Mouse (Mus musculus): ENCODE measurements around the gene Zbtb16. TPM values are rescaled to one million over a fixed set of nuclear protein-coding genes. Genes with fewer than 3 reads are reported as not detected.
A peak's percentile ranks its signal among the peaks of the same experiment; 100 is the strongest.

Zbtb16 gene
- polyA plus RNA-seq, 1 experiment from 2014 or later: 6.0 TPM

DNA sequence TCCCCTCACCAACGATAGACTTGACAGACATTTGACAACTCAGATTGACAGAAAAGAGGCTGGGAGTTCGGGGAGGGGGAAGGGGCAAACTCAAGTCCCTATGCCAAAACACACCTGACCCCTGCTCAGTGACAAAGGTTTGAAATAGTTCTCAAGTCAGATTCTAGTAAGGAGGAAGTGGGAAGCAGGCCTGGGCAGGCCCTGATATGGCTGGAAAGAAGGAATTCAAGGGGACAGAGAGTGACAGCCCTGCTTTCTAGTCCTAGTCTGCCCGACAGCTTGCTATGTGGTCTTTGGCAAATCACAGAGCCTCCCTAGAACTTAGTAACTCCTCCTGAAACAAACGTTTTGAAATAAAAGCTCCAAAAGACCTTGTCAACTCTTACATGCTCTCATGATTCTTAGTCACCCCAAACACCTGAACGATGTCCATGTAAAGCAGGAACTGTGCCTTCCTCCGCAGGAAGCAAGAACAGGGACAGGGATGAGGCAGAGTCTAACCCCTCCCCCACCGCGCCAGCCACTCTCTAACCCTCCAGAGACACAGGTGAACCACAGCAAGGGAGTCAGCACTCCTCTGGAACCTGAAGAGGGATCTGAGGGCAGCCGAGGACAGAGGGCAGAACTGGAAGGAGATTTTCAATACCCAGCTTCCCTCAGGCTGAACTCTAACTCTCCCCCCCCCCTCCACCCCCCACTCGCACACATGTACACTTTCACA, 19.2 kb downstream of the Zbtb16 start:
- DNase-seq (no peak), ATAC-seq (ENCODE audit: low FRiP score, low TSS enrichment) (no peak)
- H3K4me1 ChIP-seq (ENCODE audit: control insufficient read depth, insufficient read depth, low read length): no peaks in the 10 kb centered on the region
- no peaks in the 10 kb centered on the region for H3K36me3 ChIP-seq (ENCODE audit: control insufficient read depth, insufficient read depth, low read length)
- H3K4me3 ChIP-seq (replicated peaks; ENCODE audit: low read depth, low read length): no peak overlapping the region
- H3K27me3 ChIP-seq (ENCODE audit: control insufficient read depth, insufficient read depth, low read length): no peaks in the 10 kb centered on the region
- no peak overlapping the region for H3K9ac ChIP-seq (replicated peaks; ENCODE audit: low read length)
- no peak overlapping the region for H3K4me2 ChIP-seq (ENCODE audit: low read length)
- no peaks in the 10 kb centered on the region for H3K9me3 ChIP-seq (ENCODE audit: control insufficient read depth, low read length)
- H3K27ac ChIP-seq (replicated peaks; ENCODE audit: low read depth, low read length): no peak overlapping the region
- WGBS: 59% methylated on average over 10 of the region's 10 CpGs

DNA sequence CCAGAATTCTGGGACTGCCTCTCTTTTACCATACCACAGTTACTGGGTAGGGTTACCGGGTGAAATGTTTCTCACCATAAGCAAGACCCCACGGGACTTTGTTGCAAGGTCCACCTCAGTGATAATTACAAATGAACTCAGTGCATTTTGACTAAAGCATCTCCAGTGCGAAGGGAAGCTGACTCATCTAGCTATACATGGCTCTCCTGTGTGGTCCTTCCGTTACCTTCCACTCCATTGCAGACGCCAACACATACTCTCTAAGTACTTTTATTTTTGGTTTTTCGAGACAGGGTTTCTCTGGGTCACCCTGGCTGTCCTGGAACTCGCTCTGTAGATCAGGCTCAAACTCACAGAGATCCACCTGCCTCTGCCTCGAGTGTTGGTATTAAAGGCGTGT, 19.9 kb downstream of the Zbtb16 start:
- no peak overlapping the region for H3K4me3 ChIP-seq (replicated peaks; ENCODE audit: low read depth, low read length)
- H3K27ac ChIP-seq (replicated peaks; ENCODE audit: low read depth, low read length): no peak overlapping the region
- DNase-seq (no peak), ATAC-seq (ENCODE audit: low FRiP score, low TSS enrichment) (no peak)
- WGBS: 95% methylated on average over 9 of the region's 9 CpGs
- no peaks in the 10 kb centered on the region for H3K27me3 ChIP-seq (ENCODE audit: control insufficient read depth, insufficient read depth, low read length)
- no peak overlapping the region for H3K4me2 ChIP-seq (ENCODE audit: low read length)
- no peaks in the 10 kb centered on the region for H3K36me3 ChIP-seq (ENCODE audit: control insufficient read depth, insufficient read depth, low read length)
- H3K9me3 ChIP-seq (ENCODE audit: control insufficient read depth, low read length): no peaks in the 10 kb centered on the region
- H3K4me1 ChIP-seq (ENCODE audit: control insufficient read depth, insufficient read depth, low read length): no peaks in the 10 kb centered on the region
- H3K9ac ChIP-seq (replicated peaks; ENCODE audit: low read length): no peak overlapping the region

DNA sequence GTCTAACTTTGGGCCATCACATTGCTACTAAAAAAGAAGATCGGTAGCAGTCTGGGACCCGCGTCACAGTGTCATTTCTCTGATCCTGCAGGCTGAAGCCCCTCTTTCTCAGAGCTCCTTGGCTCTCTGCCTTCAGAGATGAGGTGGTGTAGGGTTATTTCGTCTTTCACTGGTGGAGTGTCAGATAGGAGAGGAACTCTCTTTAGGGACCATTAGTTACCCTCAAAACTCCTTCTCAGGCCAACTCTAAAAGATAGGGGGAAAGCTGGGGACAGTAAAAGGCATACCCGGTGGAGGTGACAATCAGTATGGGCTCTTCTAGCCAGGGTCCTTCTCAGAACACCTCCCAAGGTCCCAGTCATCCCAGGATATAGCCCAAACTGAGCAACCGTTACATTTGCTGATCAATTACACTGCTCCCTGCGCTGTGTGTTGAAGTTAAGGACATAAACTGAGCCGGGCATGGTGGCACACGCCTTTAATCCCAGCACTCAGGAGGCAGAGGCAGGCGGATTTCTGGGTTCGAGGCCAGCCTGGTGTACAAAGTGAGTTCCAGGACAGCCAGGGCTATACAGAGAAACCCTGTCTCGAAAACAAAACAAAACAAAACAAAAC, 21.0 kb downstream of the Zbtb16 start:
- H3K9ac ChIP-seq (replicated peaks; ENCODE audit: low read length): no peak overlapping the region
- H3K27me3 ChIP-seq (ENCODE audit: control insufficient read depth, insufficient read depth, low read length): no peaks in the 10 kb centered on the region
- no peak overlapping the region for H3K4me3 ChIP-seq (replicated peaks; ENCODE audit: low read depth, low read length)
- 92% methylated on average over 12 of the region's 12 CpGs for WGBS
- H3K4me2 ChIP-seq (ENCODE audit: low read length): no peak overlapping the region
- no peaks in the 10 kb centered on the region for H3K4me1 ChIP-seq (ENCODE audit: control insufficient read depth, insufficient read depth, low read length)
- no peaks in the 10 kb centered on the region for H3K9me3 ChIP-seq (ENCODE audit: control insufficient read depth, low read length)
- ATAC-seq (ENCODE audit: low FRiP score, low TSS enrichment): no peak
- no peak for DNase-seq
- no peak overlapping the region for H3K27ac ChIP-seq (replicated peaks; ENCODE audit: low read depth, low read length)
- no peaks in the 10 kb centered on the region for H3K36me3 ChIP-seq (ENCODE audit: control insufficient read depth, insufficient read depth, low read length)

DNA sequence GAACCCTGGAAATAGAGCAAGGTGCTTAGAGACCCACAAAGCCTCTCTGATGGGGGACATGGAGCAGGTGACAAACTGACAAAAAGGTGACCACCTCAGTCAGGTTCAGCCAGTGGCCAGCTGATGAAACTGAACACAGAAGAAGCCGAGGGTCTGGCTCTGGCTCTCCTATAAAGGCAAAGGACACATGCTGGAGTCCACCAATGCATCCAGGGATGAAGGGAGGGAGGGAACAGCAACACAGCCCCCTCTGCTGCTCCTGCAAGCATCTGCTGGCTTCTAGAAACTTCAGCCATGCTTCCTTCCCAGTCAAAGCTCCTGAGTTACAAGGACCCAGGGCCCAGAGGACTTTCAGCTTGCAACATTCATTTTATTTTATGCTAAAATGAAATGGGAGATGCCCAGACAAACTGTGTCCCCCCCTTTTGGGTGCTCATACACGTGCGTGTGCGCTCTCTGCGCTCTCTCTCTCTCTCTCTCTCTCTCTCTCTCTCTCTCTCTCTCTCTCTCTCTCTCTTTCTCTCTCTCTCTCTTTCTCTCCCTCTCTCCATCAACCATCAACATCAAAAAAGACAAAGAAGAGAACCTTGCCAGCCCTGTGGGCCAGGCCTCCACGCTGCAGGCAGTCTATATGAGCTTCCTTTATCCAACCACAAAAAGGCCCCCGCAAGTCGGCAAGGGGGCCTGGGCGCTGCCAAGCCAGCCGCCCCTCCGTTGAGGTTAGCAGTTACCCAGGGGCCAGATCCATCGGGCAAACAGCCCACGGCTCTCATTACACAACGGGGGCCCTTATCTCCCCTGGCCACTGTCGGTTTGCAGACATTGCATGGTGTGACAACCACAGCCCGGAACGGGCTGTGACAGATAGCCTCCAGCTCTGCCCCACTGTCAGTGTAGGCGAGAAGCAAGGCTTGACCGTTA, 21.8 kb downstream of the Zbtb16 start:
- Histone ChIP-seq H3K4me1 (ENCODE audit: control insufficient read depth, insufficient read depth, low read length) (no peaks in the 10 kb centered on the region), H3K9me3 (ENCODE audit: control insufficient read depth, low read length) (no peaks in the 10 kb centered on the region), H3K4me2 (ENCODE audit: low read length) (no peak overlapping the region), H3K9ac (replicated peaks; ENCODE audit: low read length) (no peak overlapping the region), H3K27ac (replicated peaks; ENCODE audit: low read depth, low read length) (no peak overlapping the region), H3K36me3 (ENCODE audit: control insufficient read depth, insufficient read depth, low read length) (no peaks in the 10 kb centered on the region), H3K4me3 (replicated peaks; ENCODE audit: low read depth, low read length) (no peak overlapping the region), H3K27me3 (ENCODE audit: control insufficient read depth, insufficient read depth, low read length) (no peaks in the 10 kb centered on the region)
- 68% methylated on average over 19 of the region's 19 CpGs for WGBS
- ATAC-seq (ENCODE audit: low FRiP score, low TSS enrichment) (no peak), DNase-seq (peak; percentile 22)

DNA sequence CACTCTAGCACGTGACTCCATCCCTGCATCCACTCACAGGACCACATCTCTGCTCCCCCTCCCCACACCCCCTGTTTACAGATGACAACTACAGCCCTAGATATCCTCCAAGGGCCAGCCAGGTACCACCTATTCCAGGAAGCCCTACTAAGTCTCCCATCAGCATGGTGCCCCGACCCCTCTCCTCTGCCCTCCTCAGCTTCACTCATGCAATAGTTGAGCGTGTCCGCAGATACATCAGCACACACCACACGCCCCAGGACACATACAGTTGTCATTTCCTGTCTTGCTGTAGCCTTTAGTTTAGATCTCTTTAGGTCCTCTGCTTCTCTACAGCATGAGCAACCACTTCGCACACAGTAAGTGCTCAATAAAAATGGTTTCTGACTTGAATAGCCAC, 23.7 kb downstream of the Zbtb16 start:
- no peak for DNase-seq
- no peak overlapping the region for H3K4me3 ChIP-seq (replicated peaks; ENCODE audit: low read depth, low read length)
- H3K36me3 ChIP-seq (ENCODE audit: control insufficient read depth, insufficient read depth, low read length): no peaks in the 10 kb centered on the region
- 95% methylated on average over 6 of the region's 6 CpGs for WGBS
- no peak overlapping the region for H3K27ac ChIP-seq (replicated peaks; ENCODE audit: low read depth, low read length)
- H3K4me1 ChIP-seq (ENCODE audit: control insufficient read depth, insufficient read depth, low read length): no peaks in the 10 kb centered on the region
- no peak for ATAC-seq (ENCODE audit: low FRiP score, low TSS enrichment)
- no peaks in the 10 kb centered on the region for H3K27me3 ChIP-seq (ENCODE audit: control insufficient read depth, insufficient read depth, low read length)
- H3K4me2 ChIP-seq (ENCODE audit: low read length): no peak overlapping the region
- no peak overlapping the region for H3K9ac ChIP-seq (replicated peaks; ENCODE audit: low read length)
- H3K9me3 ChIP-seq (ENCODE audit: control insufficient read depth, low read length): no peaks in the 10 kb centered on the region

DNA sequence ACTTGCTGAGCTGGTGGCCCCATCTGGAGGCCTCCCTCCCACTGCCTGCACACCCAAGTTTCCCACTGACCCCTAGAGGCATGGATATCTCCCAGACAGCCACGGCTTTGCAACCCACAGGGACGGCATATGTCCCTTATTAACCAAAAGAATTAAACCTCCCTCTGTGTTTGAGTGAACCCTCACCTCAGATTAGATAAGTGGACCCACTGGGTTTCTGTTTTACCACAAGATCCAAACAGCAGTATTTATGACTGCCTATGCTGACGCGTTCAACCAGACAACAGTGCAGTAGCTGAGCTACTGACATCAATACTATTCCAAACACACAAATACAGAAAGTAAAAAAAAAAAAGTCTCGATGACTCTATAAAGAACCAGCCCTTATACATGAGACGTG, 29.4 kb downstream of the Zbtb16 start:
- Histone ChIP-seq H3K27me3 (ENCODE audit: control insufficient read depth, insufficient read depth, low read length) (no peaks in the 10 kb centered on the region), H3K27ac (replicated peaks; ENCODE audit: low read depth, low read length) (no peak overlapping the region), H3K9ac (replicated peaks; ENCODE audit: low read length) (no peak overlapping the region), H3K9me3 (ENCODE audit: control insufficient read depth, low read length) (no peaks in the 10 kb centered on the region), H3K4me1 (ENCODE audit: control insufficient read depth, insufficient read depth, low read length) (no peaks in the 10 kb centered on the region), H3K4me2 (ENCODE audit: low read length) (no peak overlapping the region), H3K36me3 (ENCODE audit: control insufficient read depth, insufficient read depth, low read length) (no peaks in the 10 kb centered on the region), H3K4me3 (replicated peaks; ENCODE audit: low read depth, low read length) (no peak overlapping the region)
- DNase-seq (no peak), ATAC-seq (ENCODE audit: low FRiP score, low TSS enrichment) (no peak)
- whole genome bisulfite sequencing: 71% methylated on average over 6 of the region's 6 CpGs

DNA sequence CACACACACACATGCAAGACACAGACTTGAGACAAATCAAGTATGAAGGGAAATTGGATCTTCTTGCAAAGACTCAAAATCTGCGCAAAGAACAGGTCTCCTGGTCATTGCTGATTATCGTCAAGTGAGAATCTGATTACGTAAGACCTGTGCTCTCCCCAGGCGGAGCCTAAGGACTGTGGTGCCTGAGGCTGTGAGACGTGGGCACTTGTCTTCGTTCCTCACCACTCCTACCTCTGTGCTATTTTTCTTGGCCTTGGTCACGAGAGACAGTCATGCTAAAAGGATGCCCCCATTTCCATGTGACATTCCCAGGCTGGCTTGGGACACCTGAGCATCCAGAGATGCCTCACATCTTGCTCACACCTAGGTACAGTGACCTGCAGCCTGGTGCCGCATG, 30.2 kb downstream of the Zbtb16 start:
- H3K27ac ChIP-seq (replicated peaks; ENCODE audit: low read depth, low read length): no peak overlapping the region
- H3K9ac ChIP-seq (replicated peaks; ENCODE audit: low read length): no peak overlapping the region
- no peak for DNase-seq
- H3K9me3 ChIP-seq (ENCODE audit: control insufficient read depth, low read length): no peaks in the 10 kb centered on the region
- no peak overlapping the region for H3K4me3 ChIP-seq (replicated peaks; ENCODE audit: low read depth, low read length)
- ATAC-seq (ENCODE audit: low FRiP score, low TSS enrichment): no peak
- no peaks in the 10 kb centered on the region for H3K27me3 ChIP-seq (ENCODE audit: control insufficient read depth, insufficient read depth, low read length)
- H3K36me3 ChIP-seq (ENCODE audit: control insufficient read depth, insufficient read depth, low read length): no peaks in the 10 kb centered on the region
- WGBS: 83% methylated on average over 8 of the region's 8 CpGs
- no peak overlapping the region for H3K4me2 ChIP-seq (ENCODE audit: low read length)
- H3K4me1 ChIP-seq (ENCODE audit: control insufficient read depth, insufficient read depth, low read length): 0 out of 2 replicates have a peak, but pooled peaks cover 2% of the 10 kb centered on the region

DNA sequence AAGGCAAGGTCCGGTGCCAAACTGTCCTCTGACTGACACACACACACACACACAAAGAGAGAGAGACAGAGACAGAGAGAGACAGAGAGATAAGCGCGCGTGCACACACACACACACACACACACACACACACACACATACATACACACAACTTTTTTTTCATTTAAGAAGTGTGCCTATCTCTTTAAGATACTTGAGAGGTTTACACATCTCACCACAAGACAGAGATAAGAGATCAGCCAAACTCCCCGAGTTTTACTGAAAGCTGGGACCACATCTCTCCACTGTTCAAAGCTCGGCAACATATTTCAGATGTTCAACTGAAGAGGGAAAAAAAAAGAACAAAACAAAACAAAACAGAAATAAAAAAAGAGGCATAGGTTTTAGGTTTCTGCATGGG, 31.5 kb downstream of the Zbtb16 start:
- ATAC-seq (ENCODE audit: low FRiP score, low TSS enrichment): no peak

More for the DNA sequence above, 31.5 kb downstream of the Zbtb16 start:
- Histone ChIP-seq H3K9me3 (ENCODE audit: control insufficient read depth, low read length) (no peaks in the 10 kb centered on the region), H3K9ac (replicated peaks; ENCODE audit: low read length) (no peak overlapping the region), H3K27me3 (ENCODE audit: control insufficient read depth, insufficient read depth, low read length) (no peaks in the 10 kb centered on the region), H3K4me2 (ENCODE audit: low read length) (no peak overlapping the region), H3K27ac (replicated peaks; ENCODE audit: low read depth, low read length) (no peak overlapping the region), H3K4me3 (replicated peaks; ENCODE audit: low read depth, low read length) (no peak overlapping the region), H3K4me1 (ENCODE audit: control insufficient read depth, insufficient read depth, low read length) (0 out of 2 replicates have a peak, but pooled peaks cover 5% of the 10 kb centered on the region), H3K36me3 (ENCODE audit: control insufficient read depth, insufficient read depth, low read length) (no peaks in the 10 kb centered on the region)
- DNase-seq: no peak
- 90% methylated on average over 6 of the region's 6 CpGs for WGBS
